Mouse (Mus musculus) embryonic fibroblast, embryonic 13.5 days (primary cell): Measurements from ENCODE around the gene Mknk2.

Source experiments
- CTCF ChIP-seq: IDR thresholded peaks from 2 replicates; pipeline ENCODE4 v1.5.1; 2011; ENCODE audit warnings: mild to moderate bottlenecking, control low read depth, low read length, moderate library complexity, borderline replicate concordance; ENCODE audit not compliant: insufficient read depth
- POLR2A ChIP-seq: IDR thresholded peaks from 2 replicates; pipeline ENCODE4 v1.6.1; 2011; ENCODE audit warnings: low read depth, mild to moderate bottlenecking, control low read depth, low read length, moderate library complexity

GRCm38 (mm10) chr10:80671251-80671650 lies 6.7 kb downstream of the Mknk2 start:
- TF ChIP-seq CTCF: no peak
- no peak for TF ChIP-seq POLR2A
